Mouse (Mus musculus) kidney, postnatal 0 days (tissue): ENCODE data around the gene Hist1h1b. TPM values are rescaled to one million over a fixed set of nuclear protein-coding genes. Genes with fewer than 3 reads are reported as not detected.
"Not testable (repeated sequence)": the region's sequence is repeated elsewhere in the genome, so short reads cannot be mapped to it uniquely, and the experiment has no call there.

Experiments used
- ATAC-seq: fragments of 200-750 bp; cut with Nextera tagmentation; replicated peaks from 2 replicates; pipeline ENCODE4 v1.8.0; 2017; ENCODE audit warnings: low read depth, moderate number of reproducible peaks, moderate TSS enrichment, moderate library complexity; ENCODE audit not compliant: low FRiP score
- DNase-seq: peaks from one replicate; pipeline ENCODE4 v3.0.0-alpha.2; 2016; ENCODE audit warnings: low spot score
- H3K27ac ChIP-seq: fragments of 300-500 bp; sonication (generic); 2 replicates; pipeline ENCODE4 v1.5.1; 2014; ENCODE audit warnings: mild to moderate bottlenecking
- H3K27me3 ChIP-seq: fragments of 300-500 bp; sonication (generic); 2 replicates; pipeline ENCODE4 v1.6.1; 2014; ENCODE audit warnings: low read length, mixed read lengths; ENCODE audit not compliant: insufficient read depth
- H3K36me3 ChIP-seq: fragments of 300-500 bp; sonication (generic); 2 replicates; pipeline ENCODE4 v1.6.1; 2014; ENCODE audit warnings: low read length, mixed read lengths; ENCODE audit not compliant: insufficient read depth
- H3K4me1 ChIP-seq: fragments of 300-500 bp; sonication (generic); replicated peaks from 2 replicates; pipeline ENCODE4 v1.6.1; 2014; ENCODE audit warnings: antibody characterized with exemption, low read length, mixed read lengths; ENCODE audit not compliant: insufficient read depth
- H3K4me2 ChIP-seq: fragments of 300-500 bp; sonication (generic); 2 replicates; pipeline ENCODE4 v1.6.1; 2014; ENCODE audit warnings: mild to moderate bottlenecking, low read length, moderate library complexity, mixed read lengths
- H3K4me3 ChIP-seq: fragments of 300-500 bp; sonication (generic); replicated peaks from 2 replicates; pipeline ENCODE4 v1.5.1; 2014; ENCODE audit warnings: low read depth, low read length
- H3K9ac ChIP-seq: fragments of 300-500 bp; sonication (generic); 2 replicates; pipeline ENCODE4 v1.6.1; 2014; ENCODE audit warnings: low read depth, low read length
- H3K9me3 ChIP-seq: fragments of 300-500 bp; sonication (generic); replicated peaks from 2 replicates; pipeline ENCODE4 v1.6.1; 2016; ENCODE audit warnings: low read length, inconsistent platforms, mixed read lengths
- CTCF ChIP-seq: IDR thresholded peaks from 2 replicates; pipeline ENCODE4 v1.5.1; 2016; ENCODE audit warnings: antibody characterized with exemption, low read depth, mild to moderate bottlenecking, moderate library complexity
- WGBS: fragments of 180-500 bp; shearing (Covaris S2); extraction: QIAGEN DNeasy Blood & Tissue Kit; methylation state at CpG from one replicate; pipeline ENCODE4 v1.1.7; 2014; 5-methylcytosine and 5-hydroxymethylcytosine counted together
- polyA plus RNA-seq: library from polyadenylated mRNA; unstranded; fragments of >200 nt; fragmentation: Nextera tagmentation; extraction: Ambion mirVana; gene quantifications from 2 replicates; pipeline ENCODE4 v1.2.1, GENCODE M21; 2015

Hist1h1b gene
- polyA plus RNA-seq, 1 experiment from 2014 or later: 13.8 TPM

DNA sequence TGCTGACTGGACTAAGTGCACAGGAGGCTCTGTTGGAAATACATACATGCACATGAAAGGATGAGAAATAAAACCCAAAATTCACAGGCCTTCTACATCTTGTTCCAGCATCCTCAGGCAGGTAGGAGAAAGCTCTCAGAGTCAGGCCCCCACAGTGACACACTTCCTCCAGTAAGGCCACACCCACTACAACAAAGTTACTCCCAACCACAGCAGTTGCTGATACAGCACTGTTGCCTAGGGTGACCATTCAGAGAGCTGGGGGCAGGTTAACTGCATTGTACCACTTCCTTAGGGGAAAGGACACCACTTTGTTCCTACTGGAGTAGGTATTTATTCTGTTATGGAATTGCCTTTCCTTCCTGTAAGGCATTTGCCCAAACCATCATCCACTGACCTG lies 16.7 kb upstream of the Hist1h1b start:
- not testable (repeated sequence) for ATAC-seq, H3K4me1 ChIP-seq

GRCm38 (mm10) chr13:21795584-21795983 lies 15.2 kb upstream of the Hist1h1b start:
- no peak overlapping the region for H3K4me2 ChIP-seq
- H3K27me3 ChIP-seq: no peaks in the 10 kb centered on the region
- H3K36me3 ChIP-seq: no peaks in the 10 kb centered on the region
- WGBS: 93% methylated on average over 7 of the region's 7 CpGs
- H3K4me3 ChIP-seq: no peak overlapping the region
- DNase-seq (no peak), ATAC-seq (no peak)
- no peaks in the 10 kb centered on the region for H3K4me1 ChIP-seq
- H3K9ac ChIP-seq: no peak overlapping the region
- no peak overlapping the region for H3K27ac ChIP-seq
- H3K9me3 ChIP-seq: no peaks in the 10 kb centered on the region
- TF ChIP-seq CTCF: no peak

More for the DNA sequence above, 16.7 kb upstream of the Hist1h1b start:
- H3K4me3 ChIP-seq, H3K27me3 ChIP-seq, H3K27ac ChIP-seq, H3K9me3 ChIP-seq, H3K9ac ChIP-seq, H3K36me3 ChIP-seq, H3K4me2 ChIP-seq, DNase-seq: not testable (repeated sequence)

DNA sequence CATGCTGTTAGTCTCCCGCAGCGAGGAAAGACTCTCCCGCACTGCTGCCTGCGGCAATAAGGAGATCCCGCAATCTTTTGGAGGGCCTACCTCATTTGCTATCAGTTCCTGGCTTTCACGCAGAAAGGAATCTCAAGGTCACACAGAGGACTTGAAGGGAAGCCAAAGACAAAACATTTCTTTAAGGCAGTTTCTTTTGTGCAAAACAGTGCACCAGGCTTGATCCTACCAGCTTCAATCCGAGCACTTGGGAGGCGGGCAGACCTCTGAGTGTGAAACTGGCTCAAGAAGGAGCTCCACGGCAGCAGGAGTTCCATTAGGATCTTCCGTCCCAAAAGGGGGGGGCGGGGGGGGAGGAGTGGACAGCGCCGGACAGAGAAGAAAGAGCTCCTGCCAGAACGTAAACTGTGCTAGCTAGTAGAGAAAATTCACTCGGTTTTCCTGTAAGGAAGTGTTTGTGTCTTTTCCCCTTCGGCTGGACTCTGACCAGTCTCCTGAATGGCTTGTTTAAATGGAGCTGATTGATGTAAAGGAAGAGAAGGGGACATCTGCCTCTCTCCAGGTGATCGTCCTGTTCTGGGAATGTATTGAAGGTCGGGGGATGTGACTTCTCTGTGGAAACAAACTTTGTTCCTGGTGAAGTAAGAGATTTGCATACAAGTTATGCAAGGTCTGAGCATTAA lies 10.3 kb upstream of the Hist1h1b start:
- Histone ChIP-seq H3K36me3 (no peaks in the 10 kb centered on the region), H3K4me1 (no peaks in the 10 kb centered on the region), H3K4me3 (0 out of 2 replicates have a peak overlapping the region, but pooled peaks have one; percentile 5), H3K9ac (peak overlapping the region; percentile 6; the same call in 1 of the 2 replicates), H3K9me3 (no peaks in the 10 kb centered on the region), H3K4me2 (peak overlapping the region; percentile 41), H3K27me3 (no peaks in the 10 kb centered on the region), H3K27ac (no peak overlapping the region)
- 11% methylated on average over 18 of the region's 18 CpGs for WGBS
- DNase-seq (peak; percentile 52), ATAC-seq (no peak)
- no peak for TF ChIP-seq CTCF

DNA sequence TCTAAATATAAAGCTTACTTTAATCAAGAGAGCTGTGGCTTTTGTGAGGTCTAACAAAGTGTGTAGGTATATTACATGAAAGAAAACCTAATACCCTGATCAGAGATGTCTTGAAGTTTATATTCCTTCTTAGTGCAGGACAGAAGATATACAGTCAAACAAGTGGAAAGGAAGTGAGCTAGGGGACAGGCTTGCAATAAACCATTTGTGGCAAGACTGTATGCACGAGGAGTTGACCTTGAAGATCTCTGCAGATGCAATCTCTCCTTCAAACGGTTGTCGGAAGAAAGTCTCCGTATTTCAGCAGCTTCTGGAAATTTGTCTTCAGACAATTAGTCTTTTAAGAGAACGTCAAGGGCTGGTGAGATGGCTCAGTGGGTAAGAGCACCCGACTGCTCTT lies 9.5 kb upstream of the Hist1h1b start:
- H3K4me1 ChIP-seq: no peaks in the 10 kb centered on the region
- ATAC-seq (no peak), DNase-seq (no peak)
- H3K36me3 ChIP-seq: no peaks in the 10 kb centered on the region
- WGBS: 44% methylated on average over 6 of the region's 6 CpGs
- H3K9ac ChIP-seq: no peak overlapping the region
- H3K4me3 ChIP-seq: no peak overlapping the region
- no peak overlapping the region for H3K27ac ChIP-seq
- H3K27me3 ChIP-seq: no peaks in the 10 kb centered on the region
- no peak for TF ChIP-seq CTCF
- H3K4me2 ChIP-seq: no peak overlapping the region
- no peaks in the 10 kb centered on the region for H3K9me3 ChIP-seq

- Histone ChIP-seq H3K36me3 (no peaks in the 10 kb centered on the region), H3K4me3 (0 out of 2 replicates have a peak overlapping the region, but pooled peaks have one; percentile 25), H3K4me1 (no peaks in the 10 kb centered on the region), H3K27ac (0 out of 2 replicates have a peak overlapping the region, but pooled peaks have one; percentile 19), H3K27me3 (no peaks in the 10 kb centered on the region), H3K9ac (0 out of 2 replicates have a peak overlapping the region, but pooled peaks have one; percentile 23), H3K4me2 (peak overlapping the region; percentile 49; the same call in 1 of the 2 replicates), H3K9me3 (no peaks in the 10 kb centered on the region)
- no peak for TF ChIP-seq CTCF
- DNase-seq (no peak), ATAC-seq (no peak)
- WGBS: 27% methylated on average over 11 of the region's 21 CpGs
These were observed 7.6 kb upstream of the Hist1h1b start for GRCm38 (mm10) chr13:21787760-21788593.

DNA sequence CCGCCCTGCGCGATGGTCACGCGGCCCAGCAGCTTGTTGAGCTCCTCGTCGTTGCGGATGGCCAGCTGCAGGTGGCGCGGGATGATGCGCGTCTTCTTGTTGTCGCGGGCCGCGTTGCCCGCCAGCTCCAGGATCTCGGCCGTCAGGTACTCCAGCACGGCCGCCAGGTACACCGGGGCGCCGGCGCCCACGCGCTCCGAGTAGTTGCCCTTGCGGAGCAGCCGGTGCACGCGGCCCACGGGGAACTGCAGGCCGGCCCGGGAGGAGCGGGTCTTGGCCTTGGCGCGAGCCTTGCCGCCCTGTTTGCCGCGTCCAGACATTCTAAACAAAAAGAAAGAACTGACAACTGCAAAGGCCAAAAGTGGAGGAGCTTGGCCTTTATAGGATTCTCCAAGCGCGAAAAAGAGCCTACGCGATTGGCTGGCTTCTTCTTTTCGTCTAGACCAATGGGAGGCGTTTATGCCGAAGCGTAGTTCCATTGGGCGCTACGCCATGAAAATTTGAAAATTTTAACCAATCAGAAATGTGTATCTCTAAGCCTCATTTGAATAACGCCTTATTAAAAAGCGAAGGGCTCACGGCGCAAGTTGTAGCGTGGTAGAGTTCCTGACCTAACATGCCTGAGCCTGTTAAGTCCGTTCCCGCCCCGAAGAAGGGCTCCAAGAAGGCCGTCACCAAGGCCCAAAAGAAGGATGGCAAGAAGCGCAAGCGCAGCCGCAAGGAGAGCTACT lies 6.6 kb upstream of the Hist1h1b start, which contains the start of the genes Hist1h2an and Hist1h2bp:
Gene Hist1h2an, minus strand, starts transcription at position 320 of the 731 bp plus-strand sequence.
Gene Hist1h2bp, plus strand, starts transcription at position 563 of the 731 bp plus-strand sequence.
- peak within 1 kb of the TSS; percentile 44; the same call in 1 of the 2 replicates for H3K9ac ChIP-seq
- not testable (repeated sequence) for H3K27me3 ChIP-seq, H3K4me1 ChIP-seq, H3K36me3 ChIP-seq, H3K9me3 ChIP-seq
- ATAC-seq: peak; percentile 92
- H3K4me2 ChIP-seq: peak within 1 kb of the TSS; percentile 49
- peak within 1 kb of the TSS; percentile 25; the same call in 1 of the 2 replicates for H3K4me3 ChIP-seq
- DNase-seq: peak; percentile 98
- H3K27ac ChIP-seq: peak within 1 kb of the TSS; percentile 80
- under 1% methylated on average over 32 of the region's 63 CpGs for WGBS
